Mouse (Mus musculus): ENCODE results near the gene Fam19a1.

The Fam19a1 gene

DNA sequence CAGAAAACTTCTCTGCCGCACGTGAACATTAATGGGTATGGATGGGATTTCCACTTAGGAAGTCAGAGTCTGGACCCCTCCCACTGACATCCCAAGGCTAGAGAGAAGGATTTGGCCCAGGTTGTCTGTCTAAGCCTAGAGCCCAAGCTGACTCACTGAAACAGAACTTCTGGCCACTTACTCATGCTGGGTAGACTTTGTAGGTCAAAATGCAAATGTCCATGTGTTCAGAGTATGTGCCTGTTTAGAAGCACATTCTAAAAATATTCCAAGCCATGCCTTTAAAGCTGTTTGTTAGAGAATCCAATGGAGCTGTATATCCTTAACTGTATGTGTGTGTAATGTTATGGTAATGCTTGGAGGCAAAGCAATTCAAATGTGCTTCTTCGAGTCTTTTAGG is 145.7 kb downstream of the Fam19a1 start:
- no peak for DNase-seq (ENCODE audit: low spot score in 2 of 2)

DNA sequence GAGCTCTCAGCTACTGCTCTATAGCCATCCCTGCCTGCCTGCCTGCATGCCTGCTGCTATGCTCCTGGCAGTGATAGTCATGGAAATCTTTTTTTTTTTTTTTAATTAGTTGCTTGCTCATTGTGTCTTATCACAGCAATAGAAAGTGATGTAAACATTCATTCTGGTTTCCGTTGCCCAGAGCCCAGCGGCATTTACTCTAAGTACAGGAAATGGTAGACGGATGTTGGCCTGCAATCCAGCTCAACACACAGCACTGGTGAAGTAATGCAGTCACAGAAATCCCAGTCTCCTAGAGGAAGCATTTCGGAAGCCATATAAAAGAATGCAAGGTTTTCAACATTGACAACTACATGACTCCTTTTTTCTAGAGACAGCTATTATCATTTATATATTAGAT is 153.5 kb downstream of the Fam19a1 start:
- no peak for DNase-seq (ENCODE audit: low spot score in 2 of 2)

- DNase-seq (ENCODE audit: low spot score in 2 of 2) = no peak
Observed at GRCm38 (mm10) chr6:96268788-96269187, 155.8 kb downstream of the Fam19a1 start.

DNA sequence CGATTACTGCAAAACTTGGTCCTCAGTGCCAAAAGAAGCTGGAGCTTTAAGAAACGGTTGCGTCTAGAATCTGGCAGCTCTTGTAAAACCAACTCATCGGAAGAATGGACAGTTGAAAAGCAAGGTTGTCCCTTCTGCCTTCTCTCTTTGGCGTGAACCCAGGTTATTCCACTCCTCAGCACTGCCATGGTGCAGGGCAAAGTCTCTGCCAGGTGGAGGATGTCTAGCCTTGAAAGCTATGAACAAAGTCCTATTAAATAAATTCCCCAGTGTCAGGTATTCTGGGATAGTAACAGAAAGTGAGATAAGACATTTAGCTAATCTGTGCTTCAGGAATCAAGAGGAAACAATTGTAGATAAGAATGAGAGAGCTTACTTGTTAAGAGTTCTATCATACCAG is 157.5 kb downstream of the Fam19a1 start:
- no peak for DNase-seq (ENCODE audit: low spot score in 2 of 2)

- no peak for DNase-seq (ENCODE audit: low spot score in 2 of 2)
Observed at GRCm38 (mm10) chr6:96283731-96284130, 170.8 kb downstream of the Fam19a1 start.

GRCm38 (mm10) chr6:96284590-96284989 is 171.6 kb downstream of the Fam19a1 start:
- no peak for DNase-seq (ENCODE audit: low spot score in 2 of 2)

- no peak for DNase-seq (ENCODE audit: low spot score in 2 of 2)
Observed at GRCm38 (mm10) chr6:96286276-96286675, 173.3 kb downstream of the Fam19a1 start.

DNA sequence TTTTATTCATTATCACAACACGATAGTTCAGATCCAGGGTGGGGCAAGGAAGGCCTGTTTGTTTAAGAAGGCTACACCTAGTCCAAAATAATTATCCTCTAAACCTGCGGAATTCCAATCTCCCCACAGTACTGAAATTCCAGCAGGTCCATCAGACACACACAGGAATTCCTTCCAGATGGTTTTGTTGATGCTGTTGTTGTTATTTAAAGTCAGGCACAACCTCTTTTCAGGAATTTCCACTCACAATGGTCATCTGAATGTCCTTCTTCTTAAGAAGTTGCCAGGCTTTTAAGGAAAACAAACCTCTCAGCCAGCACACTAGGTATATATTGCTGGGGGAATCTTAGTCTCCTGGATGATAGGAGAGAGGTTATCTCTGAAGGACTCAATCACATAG is 174.4 kb downstream of the Fam19a1 start:
- no peak for DNase-seq (ENCODE audit: low spot score in 2 of 2)

GRCm38 (mm10) chr6:96289672-96290071 is 176.7 kb downstream of the Fam19a1 start:
- no peak for DNase-seq (ENCODE audit: low spot score in 2 of 2)

DNA sequence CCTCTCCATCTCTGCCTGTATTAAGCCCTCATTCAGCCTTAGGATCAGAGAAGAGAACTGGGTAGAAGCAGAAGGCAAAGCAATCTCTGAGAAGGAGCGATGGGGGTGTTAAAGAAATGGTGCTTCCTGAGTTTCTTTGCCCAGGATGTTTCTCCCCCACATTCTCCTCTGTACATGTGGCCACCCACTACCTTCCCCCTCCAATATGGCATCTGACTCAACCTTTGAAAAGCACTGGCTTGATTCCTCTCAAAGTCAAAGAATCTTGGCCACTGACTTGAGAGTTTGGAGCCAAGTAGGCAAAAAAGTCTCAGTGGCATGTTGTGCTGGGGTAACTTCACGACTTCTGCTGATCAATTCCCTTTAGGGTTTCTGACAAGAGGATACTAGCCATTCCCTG is 234.5 kb downstream of the Fam19a1 start:
- DNase-seq (ENCODE audit: low spot score in 2 of 2) = no peak

DNA sequence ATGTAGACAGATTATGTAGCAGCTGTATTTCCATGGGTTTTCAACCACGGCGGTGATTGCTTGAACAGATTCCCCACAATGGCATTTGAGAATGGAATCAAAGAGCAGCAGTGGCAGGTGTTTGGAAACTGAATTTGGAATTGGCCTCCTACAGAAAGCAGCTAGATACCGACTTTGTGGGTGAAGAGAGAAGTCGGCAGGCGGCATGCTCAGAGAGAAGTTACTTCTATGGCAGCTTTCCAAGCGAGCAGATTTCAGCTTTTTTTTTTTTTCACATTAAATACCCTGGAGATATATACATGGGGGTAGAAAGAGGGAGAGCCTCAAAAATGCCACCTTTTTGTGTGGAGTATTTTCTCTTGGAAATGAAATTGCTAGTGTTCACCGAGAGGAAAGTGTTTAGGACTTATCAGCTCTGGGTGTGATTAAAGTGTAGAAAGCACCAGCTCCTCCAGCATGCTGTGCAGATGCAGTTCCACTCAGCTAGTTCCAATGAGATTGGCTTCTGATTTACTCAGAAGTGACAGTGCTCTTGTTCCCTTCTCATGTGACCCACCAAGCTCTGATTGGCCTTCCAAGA is 236.6 kb downstream of the Fam19a1 start:
- DNase-seq (ENCODE audit: low spot score in 2 of 2) = no peak

DNA sequence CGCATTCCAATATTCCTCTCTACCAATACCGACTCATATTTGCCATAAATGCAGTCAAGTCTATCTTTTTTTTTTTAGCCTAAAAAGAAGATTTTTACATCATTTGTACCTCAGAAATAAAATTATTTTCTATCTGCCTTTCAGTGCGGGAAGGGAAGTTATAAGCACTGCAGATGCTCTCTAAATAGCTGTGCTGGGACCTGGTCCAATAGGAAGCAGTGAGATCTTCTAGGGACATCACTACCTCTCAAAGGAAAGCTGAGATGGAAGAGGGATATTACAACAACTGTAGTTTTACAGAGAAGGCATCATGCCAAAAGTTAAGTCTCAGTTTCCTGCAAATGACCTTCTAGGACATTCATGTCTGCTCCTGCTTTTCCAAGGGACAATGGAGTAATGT is 256.6 kb downstream of the Fam19a1 start:
- DNase-seq (ENCODE audit: low spot score in 2 of 2) = no peak

GRCm38 (mm10) chr6:96372848-96373247 is 259.9 kb downstream of the Fam19a1 start:
- DNase-seq (ENCODE audit: low spot score in 2 of 2) = no peak

DNA sequence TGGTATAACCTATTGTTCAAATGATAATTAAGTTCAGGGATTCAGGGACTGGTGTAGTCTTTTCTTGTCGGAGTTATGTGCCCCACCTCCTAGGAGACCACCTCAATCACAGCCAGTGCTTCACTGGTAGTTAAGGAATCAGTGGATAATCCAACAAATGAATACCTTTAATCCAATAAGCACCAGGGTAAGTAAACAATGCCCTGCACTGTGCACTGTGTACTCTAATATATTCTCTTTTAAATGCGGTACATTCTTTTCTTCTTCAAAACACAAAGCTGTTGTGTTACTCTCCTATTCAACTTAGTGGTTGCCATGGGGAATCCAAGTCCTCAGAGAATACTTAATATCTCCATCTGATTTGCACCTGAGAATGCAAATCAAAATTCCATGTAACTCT is 260.3 kb downstream of the Fam19a1 start:
- no peak for DNase-seq (ENCODE audit: low spot score in 2 of 2)

DNA sequence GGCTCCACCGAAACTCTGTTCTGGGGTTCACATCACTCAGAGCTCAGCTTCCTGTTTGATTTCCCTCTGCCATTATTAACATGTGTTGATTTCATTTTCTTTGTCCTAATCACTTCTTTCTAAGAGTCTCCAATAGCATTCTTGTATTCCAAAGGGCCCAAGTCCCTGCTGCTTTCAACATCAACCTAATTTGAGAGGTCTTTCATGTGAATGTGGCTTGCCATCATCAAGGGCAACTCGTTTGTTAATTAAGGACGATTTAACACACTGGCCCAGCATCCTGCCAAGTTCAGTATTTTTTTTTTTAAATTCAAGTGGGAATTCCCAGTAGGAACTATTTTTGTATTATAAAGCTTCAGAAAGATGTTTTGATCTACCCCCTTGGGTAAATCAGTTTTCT is 263.8 kb downstream of the Fam19a1 start:
- DNase-seq (ENCODE audit: low spot score in 2 of 2) = no peak

GRCm38 (mm10) chr6:96379229-96379628 is 266.3 kb downstream of the Fam19a1 start:
- no peak for DNase-seq (ENCODE audit: low spot score in 2 of 2)

GRCm38 (mm10) chr6:96384441-96384840 is 271.5 kb downstream of the Fam19a1 start:
- no peak for DNase-seq (ENCODE audit: low spot score in 2 of 2)

DNA sequence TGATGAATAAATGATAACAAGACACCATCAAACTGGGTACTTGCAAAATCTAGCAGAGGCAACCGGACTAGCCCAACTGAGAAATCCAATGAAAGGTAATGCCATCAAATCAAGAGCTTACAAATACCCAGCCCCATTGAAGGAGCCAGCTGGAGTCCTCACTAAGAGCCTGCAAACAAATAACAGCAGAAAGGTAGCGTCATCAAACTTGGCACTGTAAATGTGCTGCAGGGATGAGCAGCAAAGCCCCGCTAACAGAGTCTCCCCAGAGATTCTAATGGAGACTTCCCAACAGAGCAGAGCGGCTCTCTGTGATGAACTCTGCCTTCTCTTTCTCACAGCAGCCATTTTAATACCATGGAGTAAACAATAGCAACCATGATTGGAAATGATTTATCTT is 305.9 kb downstream of the Fam19a1 start:
- DNase-seq (ENCODE audit: low spot score in 2 of 2) = no peak

DNA sequence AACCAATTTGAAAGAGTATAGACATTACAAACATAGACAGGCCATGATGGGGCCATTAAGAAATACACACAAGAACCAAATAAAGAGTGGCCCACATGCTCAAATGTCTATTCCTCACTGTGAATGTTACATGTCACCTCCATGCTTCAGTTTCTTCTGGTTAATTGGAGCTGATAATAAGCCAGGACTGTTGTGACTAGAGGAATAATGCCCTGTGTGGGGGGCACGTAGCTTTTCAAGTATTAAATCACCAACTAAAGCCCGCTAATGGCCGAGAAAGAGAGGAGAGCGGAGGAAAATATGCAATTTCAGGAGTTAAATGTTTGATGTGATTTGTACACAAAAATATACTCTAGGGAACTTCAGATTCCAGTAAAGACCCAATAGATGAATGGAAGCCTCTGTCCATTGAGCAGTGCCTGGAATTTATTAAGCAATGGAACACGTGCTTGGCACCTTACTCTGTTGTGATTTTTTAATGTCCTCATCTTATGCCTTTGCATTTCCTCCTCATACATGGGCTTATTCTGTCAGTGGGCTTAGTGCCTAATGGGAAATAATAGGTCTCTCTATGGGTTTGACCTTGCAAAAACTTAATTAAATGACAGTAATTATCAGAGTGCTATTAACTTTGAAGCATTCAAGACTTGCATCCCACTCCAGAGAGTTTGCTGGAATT is 306.9 kb downstream of the Fam19a1 start:
- DNase-seq (ENCODE audit: low spot score in 2 of 2) = no peak

DNA sequence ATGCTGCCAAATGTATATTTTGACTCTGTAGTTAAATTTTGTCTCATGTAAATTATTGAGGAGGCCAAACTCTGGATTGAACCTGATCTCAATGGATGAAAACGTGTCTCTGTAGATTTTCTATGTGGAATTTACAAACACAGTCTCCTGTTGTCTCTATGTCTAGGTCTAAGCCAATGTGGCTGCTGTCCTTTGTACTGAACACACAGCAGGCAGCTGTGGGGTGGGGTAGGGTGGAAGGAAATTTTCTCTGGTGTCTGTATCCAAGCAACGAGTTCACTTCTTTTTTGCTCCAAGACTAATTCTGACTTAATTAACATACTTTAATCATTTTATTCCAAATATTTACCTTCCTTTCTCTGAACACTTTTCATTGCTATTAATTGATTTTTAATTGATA is 307.6 kb downstream of the Fam19a1 start:
- no peak for DNase-seq (ENCODE audit: low spot score in 2 of 2)

- no peak for DNase-seq (ENCODE audit: low spot score in 2 of 2)
Observed at GRCm38 (mm10) chr6:96429390-96429789, 316.4 kb downstream of the Fam19a1 start.

- DNase-seq (ENCODE audit: low spot score in 2 of 2) = no peak
Observed at GRCm38 (mm10) chr6:96432397-96432796, 319.4 kb downstream of the Fam19a1 start.

GRCm38 (mm10) chr6:96433896-96434295 is 320.9 kb downstream of the Fam19a1 start:
- no peak for DNase-seq (ENCODE audit: low spot score in 2 of 2)

DNA sequence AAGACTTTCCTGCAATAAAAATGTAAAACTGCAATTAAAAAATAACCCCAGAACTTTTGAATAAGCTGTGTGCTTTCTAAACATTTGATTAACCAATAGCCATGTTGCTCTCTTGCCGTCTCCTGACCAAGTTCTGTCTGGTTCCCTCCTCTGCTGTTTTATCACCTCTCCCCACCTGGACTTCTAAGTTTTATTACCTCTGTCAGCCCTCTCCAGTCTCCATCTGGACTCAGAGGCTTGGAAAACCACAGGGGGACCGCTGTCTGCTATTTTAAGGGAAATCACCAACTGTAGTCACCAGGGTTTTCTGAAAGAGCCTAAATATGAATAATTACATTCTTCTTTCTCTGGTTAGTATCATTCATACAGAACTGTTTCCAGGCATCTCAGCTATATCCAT is 322.6 kb downstream of the Fam19a1 start:
- DNase-seq (ENCODE audit: low spot score in 2 of 2) = no peak
